Comparison of ENCODE assay signal across 8 mouse cellular contexts in genomic region chrX:134729778-134730177, GRCm38 (mm10). TPM values are rescaled to one million over a fixed set of nuclear protein-coding genes. Genes with fewer than 3 reads are reported as not detected.
A peak's percentile ranks its signal among the peaks of the same experiment; 100 is the strongest.
DNase-seq lines count a peak whose midpoint lies in the region; ATAC-seq and TF ChIP-seq lines count a peak whose summit lies in the region.

No protein-coding gene starts in this region.

- in situ Hi-C loops in CH12.LX (cut with MboI; ENCODE audit: low pct_ligation_motif_present, low pct_unique_long_range_greater_than_20kb, low sequenced_read_pairs) = loop anchor here (10.0 kb wide), 1 partner anchor 195 kb away; no protein-coding TSS in a partner anchor

- no peaks in the 10 kb centered on the region for H3K27me3 ChIP-seq in cerebellum, adult 2 months (ENCODE audit: control insufficient read depth, insufficient read depth, low read length)
- H3K27me3 ChIP-seq in CH12.LX (replicated peaks) = no peaks in the 10 kb centered on the region
- H3K27me3 ChIP-seq in forebrain, embryonic 12.5 days = peaks cover 24% of the 10 kb centered on the region

- H3K4me1 ChIP-seq in cerebellum, adult 2 months (ENCODE audit: control insufficient read depth, insufficient read depth, low read length) = no peaks in the 10 kb centered on the region
- no peaks in the 10 kb centered on the region for H3K4me1 ChIP-seq in CH12.LX (ENCODE audit: control insufficient read depth in 1 of 2, insufficient read depth in 2 of 2)
- no peaks in the 10 kb centered on the region for H3K4me1 ChIP-seq in forebrain, embryonic 12.5 days

- H3K9ac ChIP-seq in CH12.LX (ENCODE audit: insufficient read depth, low read depth) = no peak overlapping the region
- H3K9ac ChIP-seq in forebrain, embryonic 12.5 days = no peak overlapping the region

- no peak overlapping the region for H3K4me3 ChIP-seq in cerebellum, adult 2 months (replicated peaks; ENCODE audit: insufficient read depth, low read depth, low read length)
- peak overlapping the region in 1 of 3 experiments; percentile 14 for H3K4me3 ChIP-seq in CH12.LX (replicated peaks in 1 of 3; ENCODE audit: low read depth in 2 of 3, low read length in 2 of 3, poor library complexity in 1 of 3)
- no peak overlapping the region for H3K4me3 ChIP-seq in forebrain, embryonic 12.5 days (replicated peaks)

- peak overlapping the region; percentile 90; the same call in 1 of the 2 replicates for H3K4me2 ChIP-seq in CH12.LX (ENCODE audit: insufficient read depth, low read depth, poor library complexity, severe bottlenecking)
- no peak overlapping the region for H3K4me2 ChIP-seq in forebrain, embryonic 12.5 days

- peak; percentile 15; the same call in 1 of the 2 replicates for TF ChIP-seq CTCF in cerebellum, adult 2 months (IDR thresholded peaks at IDR 0.05; ENCODE audit: borderline replicate concordance, insufficient read depth, low read depth, low read length)
- TF ChIP-seq CTCF in CH12.LX (conservative IDR thresholded peaks at IDR 0.05 in 1 of 2, IDR thresholded peaks at IDR 0.05 in 1 of 2; ENCODE audit: low read depth in 2 of 2, low read length in 2 of 2) = peak in 1 of 2 experiments; percentile 78; a peak in 2 of 4 replicates

- TF ChIP-seq EP300 in CH12.LX (IDR thresholded peaks at IDR 0.05; ENCODE audit: low read length) = no peak

- TF ChIP-seq POLR2A in cerebellum, adult 2 months (IDR thresholded peaks at IDR 0.05; ENCODE audit: borderline replicate concordance, insufficient read depth, low read length) = no peak
- TF ChIP-seq POLR2A in CH12.LX (IDR thresholded peaks at IDR 0.05; ENCODE audit: low read depth, low read length) = no peak

- DNase-seq in cerebellum, adult 2 months = peak in 1 of 2 experiments; percentile 18
- no peak for DNase-seq in cerebellum, adult 11 months
- peak; percentile 11 for DNase-seq in layer of hippocampus, adult 11-12 months (ENCODE audit: low spot score)
- DNase-seq in layer of hippocampus, adult 9-10 months (ENCODE audit: low spot score) = no peak
- DNase-seq in CH12.LX (ENCODE audit: extremely low read depth) = peak; percentile 41
- peak; percentile 12 for DNase-seq in heart, postnatal 4 days
- DNase-seq in adrenal gland, postnatal 14 days = no peak

- H3K36me3 ChIP-seq in CH12.LX (replicated peaks in 1 of 2; ENCODE audit: control insufficient read depth in 1 of 2, insufficient read depth in 1 of 2, low read length in 1 of 2) = no peaks in the 10 kb centered on the region
- H3K36me3 ChIP-seq in forebrain, embryonic 12.5 days (replicated peaks) = no peaks in the 10 kb centered on the region

- no peak overlapping the region for H3K27ac ChIP-seq in cerebellum, adult 2 months (ENCODE audit: insufficient read depth, low read length)
- H3K27ac ChIP-seq in CH12.LX (ENCODE audit: insufficient read depth, low read depth) = no peak overlapping the region
- no peak overlapping the region for H3K27ac ChIP-seq in forebrain, embryonic 12.5 days

- ATAC-seq in forebrain, embryonic 12.5 days (ENCODE audit: low FRiP score) = no peak

- dilution Hi-C loops in CH12.LX (cut with MboI; ENCODE audit: extremely low pct_ligation_motif_present, extremely low pct_unique_long_range_greater_than_20kb, low sequenced_read_pairs) = no loop called here

- TF ChIP-seq RAD21 in CH12.LX (IDR thresholded peaks at IDR 0.05; ENCODE audit: low read depth, low read length) = peak; percentile 85

- no peaks in the 10 kb centered on the region for H3K9me3 ChIP-seq in CH12.LX (replicated peaks; ENCODE audit: low read length)
- H3K9me3 ChIP-seq in forebrain, embryonic 12.5 days = no peaks in the 10 kb centered on the region

- no peaks in the 10 kb centered on the region for H3K79me2 ChIP-seq in CH12.LX (replicated peaks; ENCODE audit: control insufficient read depth, extremely low read depth, insufficient read depth, poor library complexity, severe bottlenecking)

- WGBS in cerebellum, adult 2 months = 42% methylated on average over 4 of the region's 4 CpGs
- WGBS in forebrain, embryonic 12.5 days = 39% methylated on average over 4 of the region's 4 CpGs

TF ChIP-seq in CH12.LX, 34 proteins besides CTCF, POLR2A, EP300 and RAD21:
- no peak for TF ChIP-seq JUND (conservative IDR thresholded peaks at IDR 0.05; ENCODE audit: low read depth, low read length)
- no peak for TF ChIP-seq BHLHE40 (IDR thresholded peaks at IDR 0.05; ENCODE audit: low read depth, low read length)
- no peak for TF ChIP-seq MAX (IDR thresholded peaks at IDR 0.05; ENCODE audit: low read length)
- no peak for TF ChIP-seq RCOR1 (conservative IDR thresholded peaks at IDR 0.05; ENCODE audit: low read depth, low read length)
- peak; percentile 68 for TF ChIP-seq SMC3 (IDR thresholded peaks at IDR 0.05; ENCODE audit: low read depth, low read length)
- no peak for TF ChIP-seq UBTF (IDR thresholded peaks at IDR 0.05; ENCODE audit: low read depth, low read length)

RNA-seq across cellular contexts. Expression of gene Armcx1, which starts 12.0 kb away (rescaled TPM):
- polyA plus RNA-seq in cerebellum, adult 2 months (2012; rRNA removed) = 72.1 and 76.4 TPM in 2 replicates
- total RNA-seq in CH12.LX (2012; rRNA removed) (0.08 and 0.13 TPM in 2 replicates), CH12.LX (2014; rRNA removed) (not detected in 2 replicates)
- polyA plus RNA-seq in CH12.LX (2012; ENCODE audit: insufficient read length, low read depth) = not detected in 2 replicates
- 10 to 100 TPM; 17.0 to 18.8 TPM for total RNA-seq in heart, postnatal 4 days (2021)
- total RNA-seq in adrenal gland, postnatal 14 days (2021) = 18.6 and 19.3 TPM in 2 replicates
- polyA plus RNA-seq in forebrain, embryonic 12.5 days (2016; fragmentation: Nextera tagmentation; extraction: Ambion mirVana) = 61.8 and 64.7 TPM in 2 replicates

RNA-seq across cellular contexts. Expression of gene Armcx6, which starts 21.4 kb away (rescaled TPM):
- polyA plus RNA-seq in cerebellum, adult 2 months (2012; rRNA removed) = 10.1 and 11.6 TPM in 2 replicates
- total RNA-seq in CH12.LX (2012; rRNA removed) (0.67 and 1.2 TPM in 2 replicates), CH12.LX (2014; rRNA removed) (1.3 and 1.7 TPM in 2 replicates)
- polyA plus RNA-seq in CH12.LX (2012; ENCODE audit: insufficient read length, low read depth) = 1.7 and 2.2 TPM in 2 replicates
- 10 to 100 TPM in 1 of 2 experiments, 1 to 10 TPM in 1; 8.5 to 12.7 TPM for total RNA-seq in heart, postnatal 4 days (2021)
- 7.3 and 11.3 TPM in 2 replicates for total RNA-seq in adrenal gland, postnatal 14 days (2021)
- 21.9 and 23.6 TPM in 2 replicates for polyA plus RNA-seq in forebrain, embryonic 12.5 days (2016; fragmentation: Nextera tagmentation; extraction: Ambion mirVana)

RNA-seq across cellular contexts. Expression of gene Armcx3, which starts 26.6 kb away (rescaled TPM):
- 62.2 and 66.1 TPM in 2 replicates for polyA plus RNA-seq in cerebellum, adult 2 months (2012; rRNA removed)
- total RNA-seq in CH12.LX (2012; rRNA removed) (8.6 and 11.6 TPM in 2 replicates), CH12.LX (2014; rRNA removed) (0.23 and 0.49 TPM in 2 replicates)
- 1.1 and 1.2 TPM in 2 replicates for polyA plus RNA-seq in CH12.LX (2012; ENCODE audit: insufficient read length, low read depth)
- total RNA-seq in heart, postnatal 4 days (2021) = 10 to 100 TPM; 56.7 to 63.6 TPM
- total RNA-seq in adrenal gland, postnatal 14 days (2021) = 37.9 and 40.6 TPM in 2 replicates
- polyA plus RNA-seq in forebrain, embryonic 12.5 days (2016; fragmentation: Nextera tagmentation; extraction: Ambion mirVana) = 72.7 and 72.9 TPM in 2 replicates

RNA-seq across cellular contexts. Expression of gene Armcx4, which starts 43.5 kb away (rescaled TPM):
- 15.2 and 15.8 TPM in 2 replicates for polyA plus RNA-seq in cerebellum, adult 2 months (2012; rRNA removed)
- total RNA-seq in CH12.LX (2012; rRNA removed) (3.4 and 3.5 TPM in 2 replicates), CH12.LX (2014; rRNA removed) (0.03 TPM in 1 of 2 replicates, not detected in the other)
- polyA plus RNA-seq in CH12.LX (2012; ENCODE audit: insufficient read length, low read depth) = 0.19 and 0.31 TPM in 2 replicates
- total RNA-seq in heart, postnatal 4 days (2021) = 10 to 100 TPM; 42.8 to 47.1 TPM
- 13.9 and 15.5 TPM in 2 replicates for total RNA-seq in adrenal gland, postnatal 14 days (2021)
- 10.2 and 10.8 TPM in 2 replicates for polyA plus RNA-seq in forebrain, embryonic 12.5 days (2016; fragmentation: Nextera tagmentation; extraction: Ambion mirVana)

Comparison
In these comparisons a context has a peak if more than half of its experiments do, and no peak if none do; other contexts are left out.
1. DNase-seq: peak in layer of hippocampus, adult 11-12 months (single experiment), CH12.LX (single experiment) and heart, postnatal 4 days (single experiment); none in cerebellum, adult 11 months (single experiment), layer of hippocampus, adult 9-10 months (single experiment) and adrenal gland, postnatal 14 days (single experiment).
2. RNA of gene Armcx1, which starts 12.0 kb away (total RNA-seq): 17.0 to 18.8 TPM in heart, postnatal 4 days and 18.6 to 19.3 TPM in adrenal gland, postnatal 14 days; 0.08 to 0.13 TPM in CH12.LX; every median in the first group is over 10 times any median in the second.